Mouse (Mus musculus) liver, postnatal 0 days (tissue): ENCODE measurements around the gene Fcgrt.

Source experiments
- CTCF ChIP-seq: sonication (generic); IDR thresholded peaks from 2 replicates; pipeline ENCODE4 v1.5.1; 2016; ENCODE audit warnings: antibody characterized with exemption, low read depth
- EP300 ChIP-seq: IDR thresholded peaks from 2 replicates; pipeline ENCODE4 v1.6.1; 2016; ENCODE audit warnings: antibody characterized with exemption, low read depth, mild to moderate bottlenecking

GRCm38 (mm10) chr7:45091001-45091990 is 12.4 kb downstream of the Fcgrt start:
- TF ChIP-seq CTCF: no peak
- no peak for TF ChIP-seq EP300
